In the genomic region with DNA sequence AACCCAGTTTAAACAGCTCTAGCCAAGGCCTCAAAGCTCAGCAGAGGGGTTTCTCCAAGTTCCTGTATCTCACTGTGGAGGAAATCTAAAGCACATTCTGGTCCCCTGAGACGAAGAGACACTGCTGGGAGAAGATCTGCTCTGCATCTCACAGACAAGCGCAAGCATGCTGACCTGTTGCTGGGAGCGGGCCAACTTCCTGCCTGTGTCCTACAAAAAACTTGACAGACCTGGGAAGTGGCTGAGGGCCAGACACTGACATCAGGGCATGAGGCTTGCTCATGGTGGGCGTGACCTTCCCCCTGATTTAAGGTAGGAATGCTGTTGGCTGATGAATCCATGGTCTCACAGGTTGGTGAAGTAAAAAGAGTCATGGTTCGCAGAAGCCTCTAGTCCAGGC, we compare ENCODE assay signal across 9 mouse cellular contexts.
DNase-seq lines count a peak whose midpoint lies in the region; ATAC-seq and TF ChIP-seq lines count a peak whose summit lies in the region.
"Had no signal": no experiment of that assay in that cellular context is flagged by ENCODE, and none has a peak within 500 bp of the region (broad histone marks: within the 10 kb centered on the region; RNA-seq: fewer than 3 reads in every experiment).

No protein-coding gene starts in this region.

- no peak for TF ChIP-seq EP300 in stomach, postnatal 0 days (optimal IDR thresholded peaks at IDR 0.05)

- intact Hi-C loops in heart, postnatal 14 days (cut with DNase I), result no loop called here

- H3K27ac ChIP-seq in stomach, postnatal 0 days (replicated peaks), result no peak overlapping the region
- H3K27ac ChIP-seq in layer of hippocampus, adult 2 months, result no peak overlapping the region

- no peaks in the 10 kb centered on the region for H3K27me3 ChIP-seq in stomach, postnatal 0 days (ENCODE audit: control insufficient read depth, insufficient read depth, low read length)

- DNase-seq in cerebellum, postnatal 4 days (ENCODE audit: low spot score in 2 of 2), result no peak
- DNase-seq in urinary bladder, postnatal 14 days (ENCODE audit: low spot score), result peak; percentile 50
- no peak for DNase-seq in urinary bladder, adult 18-20 months (ENCODE audit: low spot score in 2 of 2)
- peak; percentile 47 to 56 for DNase-seq in heart, postnatal 14 days
- DNase-seq in stomach, postnatal 0 days (ENCODE audit: low spot score), result peak; percentile 27
- no peak for DNase-seq in layer of hippocampus, adult 9-10 months (ENCODE audit: low spot score)
- no peak for DNase-seq in layer of hippocampus, adult 2 months (ENCODE audit: low spot score in 2 of 2)
- DNase-seq: midbrain, embryonic 14.5 days had no signal

- H3K9ac ChIP-seq in stomach, postnatal 0 days (ENCODE audit: low read length), result no peak overlapping the region

- no peak overlapping the region for H3K4me3 ChIP-seq in stomach, postnatal 0 days (ENCODE audit: low read depth, low read length)
- H3K4me3 ChIP-seq in layer of hippocampus, adult 2 months, result no peak overlapping the region

- TF ChIP-seq CTCF in stomach, postnatal 0 days (IDR thresholded peaks at IDR 0.05; ENCODE audit: low read depth), result no peak
- TF ChIP-seq CTCF in layer of hippocampus, adult 2 months (conservative IDR thresholded peaks at IDR 0.05), result no peak

- no peaks in the 10 kb centered on the region for H3K36me3 ChIP-seq in stomach, postnatal 0 days (ENCODE audit: control insufficient read depth, insufficient read depth, low read length)

- WGBS in stomach, postnatal 0 days, result 50% methylated on average over 5 of the region's 5 CpGs

- no peak overlapping the region for H3K4me2 ChIP-seq in stomach, postnatal 0 days (replicated peaks; ENCODE audit: low read depth)

- H3K9me3 ChIP-seq in stomach, postnatal 0 days (ENCODE audit: control insufficient read depth, low read length), result no peaks in the 10 kb centered on the region

- ATAC-seq in cerebellum, adult (ENCODE audit: insufficient number of reproducible peaks, low FRiP score, low TSS enrichment), result peak; percentile 52; the same call in 1 of the 2 replicates
- ATAC-seq in stomach, postnatal 0 days (ENCODE audit: low FRiP score, low TSS enrichment), result no peak

- H3K4me1 ChIP-seq in stomach, postnatal 0 days (replicated peaks; ENCODE audit: control insufficient read depth, insufficient read depth), result no peaks in the 10 kb centered on the region

Comparison
In these comparisons a context has a peak if more than half of its experiments do, and no peak if none do; other contexts are left out.
1. DNase-seq: peak in urinary bladder, postnatal 14 days (single experiment), heart, postnatal 14 days (2 of 2) and stomach, postnatal 0 days (single experiment); none in cerebellum, postnatal 4 days (0 of 2), urinary bladder, adult 18-20 months (0 of 2), layer of hippocampus, adult 9-10 months (single experiment) and layer of hippocampus, adult 2 months (0 of 2).